8 mouse cellular contexts compared by ENCODE assay signal in the genomic region with DNA sequence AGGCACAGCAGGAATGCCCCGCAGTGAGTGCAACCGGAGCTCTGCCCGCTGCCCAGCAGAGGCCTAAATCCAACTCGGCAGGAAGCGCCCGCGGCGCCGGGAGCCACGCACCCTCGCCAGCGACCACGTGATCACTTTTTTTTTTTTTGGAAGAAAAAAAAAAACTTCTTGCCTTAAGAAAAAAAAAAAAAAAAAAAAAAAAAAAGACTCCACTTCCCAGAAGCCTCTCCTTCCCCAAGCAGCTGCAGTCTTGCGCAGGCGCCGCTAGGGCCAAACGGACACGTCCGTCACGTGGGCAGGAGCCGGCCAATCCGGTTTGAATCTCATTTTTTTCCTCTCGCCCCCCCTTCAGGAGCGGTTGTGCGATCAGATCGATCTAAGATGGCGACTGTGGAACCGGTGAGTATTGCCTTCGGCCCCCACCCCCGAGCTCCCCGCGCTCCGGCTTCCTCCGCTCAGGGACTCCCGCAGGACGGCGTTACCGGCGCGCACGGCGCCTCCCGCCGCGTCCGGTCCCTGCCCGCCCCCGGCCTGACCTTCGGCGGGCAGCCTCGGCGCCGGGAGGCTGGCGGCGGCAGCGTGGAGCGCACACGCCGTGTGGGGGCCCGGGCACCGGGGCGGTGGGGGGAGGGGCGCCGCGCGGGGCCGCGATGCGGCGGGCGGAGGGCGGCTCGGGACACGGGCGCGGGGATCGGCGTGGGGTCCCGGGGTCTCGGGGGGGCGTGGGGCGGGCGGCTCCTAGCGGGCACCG. TPM values are rescaled to one million over a fixed set of nuclear protein-coding genes. Genes with fewer than 3 reads are reported as not detected.
DNase-seq lines count a peak whose midpoint lies in the region; ATAC-seq and TF ChIP-seq lines count a peak whose summit lies in the region.

No protein-coding gene starts in this region.

- TF ChIP-seq CTCF in cortical plate, adult 2 months (IDR thresholded peaks at IDR 0.05; ENCODE audit: extremely low read depth, insufficient read depth, low read length), result no peak

- DNase-seq in gastrocnemius, adult 8-10 months (ENCODE audit: low spot score in 2 of 2), result peak; percentile 94 to 96
- DNase-seq in hindlimb bud, embryonic 11.5 days (ENCODE audit: extremely low spot score, low read depth, low spot score), result peak; percentile 92
- DNase-seq in left cerebral cortex, adult 8-10 months (ENCODE audit: low spot score in 2 of 2), result peak; percentile 90 to 98
- peak; percentile 99 for DNase-seq in right cerebral cortex, postnatal 10 days (ENCODE audit: low spot score in 2 of 2)
- peak; percentile 91 for DNase-seq in urinary bladder, postnatal 25 days (ENCODE audit: low spot score)

- peak overlapping the region; percentile 51 for H3K4me3 ChIP-seq in cortical plate, adult 2 months (ENCODE audit: insufficient read depth, low read length)
- peak overlapping the region; percentile 97 for H3K4me3 ChIP-seq in megakaryocyte, embryonic 14.5 days (replicated peaks)

- peak overlapping the region; percentile 49 for H3K27ac ChIP-seq in cortical plate, adult 2 months (ENCODE audit: insufficient read depth, low read length)

- peaks cover 4% of the 10 kb centered on the region; the same call in 1 of the 2 replicates for H3K4me1 ChIP-seq in cortical plate, adult 2 months (ENCODE audit: control insufficient read depth, insufficient read depth, low read length)
- H3K4me1 ChIP-seq in megakaryocyte, embryonic 14.5 days, result peaks cover 47% of the 10 kb centered on the region

- no peaks in the 10 kb centered on the region for H3K27me3 ChIP-seq in megakaryocyte, embryonic 14.5 days (replicated peaks)

- peak; percentile 86 for TF ChIP-seq POLR2A in cortical plate, adult 2 months (IDR thresholded peaks at IDR 0.05; ENCODE audit: extremely low read depth, insufficient read depth, low read length)

- ATAC-seq in activated CD4-positive, CD25-positive, alpha-beta regulatory T cell, adult 4 months, result peak; percentile 94

- H3K36me3 ChIP-seq in megakaryocyte, embryonic 14.5 days (replicated peaks; ENCODE audit: low read length), result no peaks in the 10 kb centered on the region

- no peaks in the 10 kb centered on the region for H3K9me3 ChIP-seq in megakaryocyte, embryonic 14.5 days

RNA-seq across cellular contexts. Expression of gene Eif4e, which starts 1.1 kb away (rescaled TPM):
- polyA plus RNA-seq in activated CD4-positive, CD25-positive, alpha-beta regulatory T cell, adult 4 months (2017; shearing (Covaris generic)), result 100 to 1,000 TPM; 246 to 346 TPM
- 146 and 158 TPM in 2 replicates for polyA plus RNA-seq in cortical plate, adult 2 months (2012; rRNA removed)
- 100 to 1,000 TPM; 109 to 133 (median 125) TPM for total RNA-seq in gastrocnemius, adult 8-10 months (2022)
- total RNA-seq in left cerebral cortex, adult 8-10 months (2022), result 100 to 1,000 TPM; 200 to 212 (median 205) TPM
- 8.6 TPM in 1 of 2 replicates, not detected in the other for polyA plus RNA-seq in megakaryocyte, embryonic 14.5 days (2012; ENCODE audit: insufficient read depth, low replicate concordance)

RNA-seq across cellular contexts. Expression of gene Metap1, which starts 37.8 kb away (rescaled TPM):
- 10 to 100 TPM; 32.0 to 33.3 TPM for polyA plus RNA-seq in activated CD4-positive, CD25-positive, alpha-beta regulatory T cell, adult 4 months (2017; shearing (Covaris generic))
- 43.0 and 43.7 TPM in 2 replicates for polyA plus RNA-seq in cortical plate, adult 2 months (2012; rRNA removed)
- total RNA-seq in gastrocnemius, adult 8-10 months (2022), result 10 to 100 TPM; 51.4 to 54.0 (median 53.7) TPM
- total RNA-seq in left cerebral cortex, adult 8-10 months (2022), result 10 to 100 TPM; 36.4 to 41.4 (median 37.1) TPM
- polyA plus RNA-seq in megakaryocyte, embryonic 14.5 days (2012; ENCODE audit: insufficient read depth, low replicate concordance), result 10.2 and 16.6 TPM in 2 replicates

Comparison
In these comparisons a context has a peak if more than half of its experiments do, and no peak if none do; other contexts are left out.
1. Peak in every context shown above with its lines: DNase-seq, ATAC-seq, H3K4me3 ChIP-seq and H3K27ac ChIP-seq.
2. RNA of gene Eif4e, which starts 1.1 kb away (polyA plus RNA-seq): 246 to 346 TPM in activated CD4-positive, CD25-positive, alpha-beta regulatory T cell, adult 4 months and 146 to 158 TPM in cortical plate, adult 2 months; 8.6 TPM in megakaryocyte, embryonic 14.5 days; every median in the first group is over 10 times any median in the second.